Mouse (Mus musculus) heart, embryonic 16.5 days (tissue): Measurements from ENCODE around the gene Leng9. TPM values are rescaled to one million over a fixed set of nuclear protein-coding genes. Genes with fewer than 3 reads are reported as not detected.

Experiments
- ATAC-seq: fragments of 200-750 bp; cut with Nextera tagmentation; replicated peaks from 2 replicates; pipeline ENCODE4 v1.8.0; 2017; ENCODE audit warnings: moderate number of reproducible peaks; ENCODE audit not compliant: insufficient read depth, low FRiP score; ENCODE audit errors: extremely low read depth
- H3K27ac ChIP-seq: fragments of 300-500 bp; sonication (generic); 2 replicates; pipeline ENCODE4 v1.5.1; 2014; ENCODE audit warnings: mild to moderate bottlenecking, low read length, control low read depth, moderate library complexity
- H3K27me3 ChIP-seq: fragments of 300-500 bp; sonication (generic); 2 replicates; pipeline ENCODE4 v1.6.1; 2014; ENCODE audit warnings: low read length, mixed read lengths; ENCODE audit not compliant: control insufficient read depth, insufficient read depth
- H3K36me3 ChIP-seq: fragments of 300-500 bp; sonication (generic); 2 replicates; pipeline ENCODE4 v1.6.1; 2014; ENCODE audit not compliant: control insufficient read depth, insufficient read depth
- H3K4me1 ChIP-seq: fragments of 300-500 bp; sonication (generic); 2 replicates; pipeline ENCODE4 v1.6.1; 2014; ENCODE audit warnings: low read length, mixed read lengths; ENCODE audit not compliant: control insufficient read depth, insufficient read depth
- H3K4me2 ChIP-seq: fragments of 300-500 bp; sonication (generic); 2 replicates; pipeline ENCODE4 v1.6.1; 2014; ENCODE audit warnings: low read depth, mild to moderate bottlenecking, control low read depth, low read length
- H3K4me3 ChIP-seq: fragments of 300-500 bp; sonication (generic); 2 replicates; pipeline ENCODE4 v1.5.1; 2014; ENCODE audit warnings: mild to moderate bottlenecking, control low read depth, low read length
- H3K9ac ChIP-seq: fragments of 300-500 bp; sonication (generic); 2 replicates; pipeline ENCODE4 v1.6.1; 2014; ENCODE audit warnings: low read length, control low read depth
- H3K9me3 ChIP-seq: fragments of 300-500 bp; sonication (generic); replicated peaks from 2 replicates; pipeline ENCODE4 v1.6.1; 2016; ENCODE audit warnings: low read length; ENCODE audit not compliant: control insufficient read depth
- WGBS: fragments of 180-500 bp; shearing (Covaris S2); extraction: QIAGEN DNeasy Blood & Tissue Kit; methylation state at CpG from one replicate; pipeline ENCODE4 v1.1.7; 2014; 5-methylcytosine and 5-hydroxymethylcytosine counted together
- polyA plus RNA-seq: library from polyadenylated mRNA; unstranded; fragments of >200 nt; fragmentation: Nextera tagmentation; extraction: Ambion mirVana; gene quantifications from 2 replicates; pipeline ENCODE4 v1.2.1, GENCODE M21; 2015

Gene Leng9
- polyA plus RNA-seq, 1 experiment from 2014 or later: 3.2 TPM

DNA sequence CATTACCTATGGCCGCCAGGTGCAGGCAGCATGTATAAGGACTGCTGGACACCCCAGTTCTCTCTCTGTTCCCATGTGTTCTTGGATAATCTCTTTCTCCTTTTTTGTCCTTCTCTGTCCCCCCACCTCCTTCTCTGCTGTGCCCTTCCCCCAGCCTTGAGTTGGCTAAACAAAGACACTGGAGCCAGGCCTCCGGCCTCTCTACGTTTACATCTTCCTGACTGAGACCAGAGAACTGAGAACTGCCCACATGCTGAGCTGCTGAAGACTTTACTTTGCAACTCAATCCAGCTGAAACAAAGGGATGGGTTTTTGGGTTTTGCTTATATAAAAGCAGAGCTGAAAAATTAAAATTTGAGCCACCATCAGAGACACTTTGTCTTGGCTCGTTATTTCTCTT, 4.8 kb upstream of the Leng9 start:
- WGBS: 39% methylated on average over 4 of the region's 4 CpGs
- ATAC-seq: no peak
- no peak overlapping the region for H3K4me2 ChIP-seq

DNA sequence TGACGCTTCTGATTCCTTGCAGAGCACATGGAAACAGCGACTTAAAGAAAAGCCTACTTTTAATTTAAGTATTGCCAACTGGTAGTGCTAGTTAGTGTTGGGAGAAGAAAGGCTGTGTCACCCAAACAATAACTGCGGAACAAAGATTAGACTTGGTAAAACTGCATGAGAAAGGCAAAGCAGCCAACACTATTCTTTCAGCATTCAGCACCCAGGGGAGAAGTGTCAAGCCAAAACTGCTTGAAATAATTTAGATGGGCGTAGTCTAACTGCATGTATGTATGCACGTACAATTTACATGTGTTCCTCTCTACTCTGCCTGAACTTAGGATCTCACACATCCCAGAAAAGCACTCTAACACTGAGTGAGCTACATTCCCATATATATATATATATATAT, 4.2 kb upstream of the Leng9 start:
- Histone ChIP-seq H3K4me2 (no peak overlapping the region), H3K4me3 (no peak overlapping the region), H3K4me1 (peaks cover 16% of the 10 kb centered on the region), H3K27ac (no peak overlapping the region), H3K27me3 (peaks cover 3% of the 10 kb centered on the region), H3K36me3 (no peaks in the 10 kb centered on the region), H3K9me3 (no peaks in the 10 kb centered on the region), H3K9ac (no peak overlapping the region)
- 77% methylated on average over 5 of the region's 5 CpGs for WGBS
- no peak for ATAC-seq

More for the DNA sequence above, 4.8 kb upstream of the Leng9 start:
- H3K9me3 ChIP-seq: no peaks in the 10 kb centered on the region
- no peak overlapping the region for H3K27ac ChIP-seq
- H3K9ac ChIP-seq: no peak overlapping the region
- H3K27me3 ChIP-seq: peaks cover 3% of the 10 kb centered on the region
- H3K4me3 ChIP-seq: no peak overlapping the region
- H3K4me1 ChIP-seq: peaks cover 16% of the 10 kb centered on the region
- no peaks in the 10 kb centered on the region for H3K36me3 ChIP-seq

DNA sequence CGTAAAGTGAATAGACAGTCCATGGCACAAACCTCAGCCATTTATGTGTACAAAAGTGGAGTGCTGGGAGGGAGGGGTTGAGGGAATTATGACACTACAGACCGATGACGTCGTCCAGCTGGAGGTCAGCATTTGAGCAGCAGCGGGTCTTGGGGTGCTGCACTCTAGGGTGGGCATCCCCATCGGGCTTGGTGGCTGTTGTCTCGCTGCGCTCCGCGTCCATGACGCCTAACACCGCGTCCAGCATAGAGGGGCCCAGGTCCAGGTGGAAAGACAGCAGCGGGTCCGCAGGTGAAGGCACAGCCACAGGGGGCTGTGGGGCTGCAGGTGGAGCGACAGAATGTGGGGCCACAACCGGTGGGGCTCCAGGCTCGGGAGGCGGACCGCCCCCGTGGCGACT, 1.1 kb upstream of the Leng9 start:
- H3K9ac ChIP-seq: 0 out of 2 replicates have a peak overlapping the region, but pooled peaks have one; percentile 5
- no peaks in the 10 kb centered on the region for H3K9me3 ChIP-seq
- no peak for ATAC-seq
- peak overlapping the region; percentile 83 for H3K4me2 ChIP-seq
- peaks cover 12% of the 10 kb centered on the region for H3K36me3 ChIP-seq
- no peak overlapping the region for H3K27ac ChIP-seq
- H3K27me3 ChIP-seq: peaks cover 3% of the 10 kb centered on the region
- peaks cover 24% of the 10 kb centered on the region for H3K4me1 ChIP-seq
- WGBS: 21% methylated on average over 21 of the region's 22 CpGs
- H3K4me3 ChIP-seq: peak overlapping the region; percentile 85

DNA sequence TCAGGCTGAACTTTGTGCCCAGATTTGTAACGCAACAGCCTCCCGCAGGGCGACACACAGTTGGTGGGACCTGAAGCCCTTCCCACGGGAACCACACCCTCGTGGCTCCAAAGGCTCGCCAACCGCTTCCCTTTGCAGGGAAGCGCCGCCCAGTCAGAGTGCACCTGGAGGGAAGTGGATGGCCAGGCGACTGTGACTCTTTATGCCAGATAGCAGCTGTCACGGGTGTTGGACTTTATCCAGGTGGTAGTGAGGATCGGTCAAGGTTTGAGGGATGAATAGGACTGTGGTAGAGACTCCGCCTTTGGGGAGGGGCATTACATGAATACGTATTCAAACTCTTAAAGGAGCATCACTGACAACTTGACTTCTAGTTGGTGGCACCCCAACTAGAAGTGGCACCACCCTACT, 642 bp upstream of the Leng9 start:
- Histone ChIP-seq H3K27me3 (peaks cover 3% of the 10 kb centered on the region), H3K9ac (peak overlapping the region; percentile 34; the same call in 1 of the 2 replicates), H3K36me3 (peaks cover 16% of the 10 kb centered on the region), H3K9me3 (no peaks in the 10 kb centered on the region), H3K27ac (no peak overlapping the region), H3K4me3 (peak overlapping the region; percentile 85), H3K4me2 (peak overlapping the region; percentile 83), H3K4me1 (peaks cover 24% of the 10 kb centered on the region)
- 13% methylated on average over 14 of the region's 14 CpGs for WGBS
- no peak for ATAC-seq

DNA sequence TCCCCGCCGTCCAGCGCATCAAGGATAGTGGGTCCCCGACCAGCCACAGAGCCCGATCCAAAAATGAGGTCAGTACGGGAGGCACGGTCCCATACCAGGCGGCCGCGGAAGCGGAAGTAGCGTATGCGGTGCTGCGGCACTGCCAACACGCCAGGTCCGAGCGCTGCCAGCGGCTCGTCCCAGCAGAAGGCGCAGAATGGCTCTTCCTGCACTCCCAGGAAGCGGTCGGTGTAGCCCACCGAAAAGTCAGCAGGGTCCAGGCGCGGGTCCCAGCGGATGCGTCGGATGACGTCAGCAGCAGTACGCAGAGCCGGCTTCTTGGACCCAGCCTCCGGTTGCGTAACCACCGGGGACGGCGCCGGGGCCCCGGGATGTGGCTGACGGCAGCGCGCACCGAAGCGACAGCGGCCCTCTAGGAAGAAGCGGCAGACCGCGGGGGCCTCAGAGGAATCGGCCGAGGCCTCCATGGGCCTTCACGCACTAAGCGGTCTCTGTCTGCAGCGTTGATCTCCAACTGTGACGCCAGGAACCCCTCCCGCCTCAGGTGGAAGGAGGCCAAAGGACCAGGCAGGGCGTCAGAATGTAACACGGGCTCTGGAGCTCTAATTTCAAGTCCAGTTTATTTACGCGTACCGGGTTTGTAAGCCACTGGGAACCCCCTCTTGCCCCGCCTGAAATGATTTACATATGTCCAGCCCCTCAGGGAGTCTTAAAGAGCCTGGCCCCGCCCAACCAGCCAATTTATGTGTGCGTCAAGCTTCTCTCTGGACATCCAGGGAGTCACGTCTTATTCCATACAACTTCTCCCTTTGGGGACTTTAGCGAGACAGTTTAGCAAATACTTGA, 742 bp downstream of the Leng9 start:
- ATAC-seq: peak; percentile 73
- under 1% methylated on average over 64 of the region's 64 CpGs for WGBS
- H3K9ac ChIP-seq: peak overlapping the region; percentile 92

DNA sequence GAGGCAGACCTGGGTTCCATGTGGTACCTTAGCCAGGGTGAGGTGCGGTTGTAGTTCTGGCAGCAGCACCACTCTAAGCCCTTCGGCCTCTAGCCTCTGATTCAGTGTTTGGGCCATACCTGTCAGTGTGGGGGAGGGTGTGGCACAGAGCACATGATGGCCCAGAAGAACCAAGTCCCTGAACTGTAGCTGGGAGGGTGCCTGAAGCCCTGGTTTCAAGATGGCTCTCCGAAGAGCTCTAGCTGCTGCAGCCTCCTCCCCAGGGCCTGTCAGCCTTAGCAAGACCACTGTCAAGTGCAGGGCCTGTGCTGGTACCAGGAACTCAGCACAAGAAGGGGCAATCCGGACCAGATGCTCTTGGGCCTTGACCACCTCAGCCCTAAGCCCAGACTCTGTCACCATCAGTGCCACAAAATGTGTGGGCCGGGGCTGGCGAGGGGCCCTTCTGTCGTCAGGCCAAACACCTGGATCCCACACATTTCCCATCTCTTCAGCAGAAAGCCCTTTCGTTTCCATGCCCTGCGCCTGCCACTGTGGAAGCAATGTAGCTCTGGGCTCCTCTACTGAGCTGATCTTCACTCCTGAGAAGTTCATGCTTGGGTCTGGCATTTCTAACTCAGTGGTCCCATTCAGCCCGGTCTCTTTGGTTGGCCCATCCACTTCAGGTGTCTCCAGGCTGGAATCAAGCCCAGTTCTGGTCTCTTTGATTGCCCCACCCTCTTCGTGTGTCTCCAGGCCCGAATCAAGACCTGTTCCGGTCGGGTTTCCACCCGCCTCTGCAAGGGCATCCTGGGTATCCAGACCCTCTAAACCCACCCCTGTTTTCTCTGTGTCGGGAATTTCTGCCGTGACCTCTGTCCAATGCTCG, 1.6 kb downstream of the Leng9 start:
- peak; percentile 8; the same call in 1 of the 2 replicates for ATAC-seq
- peak overlapping the region; percentile 92 for H3K9ac ChIP-seq

More for the DNA sequence above, 742 bp downstream of the Leng9 start:
- peaks cover 24% of the 10 kb centered on the region for H3K4me1 ChIP-seq
- peaks cover 30% of the 10 kb centered on the region for H3K36me3 ChIP-seq
- peak overlapping the region; percentile 96 for H3K27ac ChIP-seq
- H3K4me2 ChIP-seq: peak overlapping the region; percentile 83
- no peaks in the 10 kb centered on the region for H3K9me3 ChIP-seq
- H3K27me3 ChIP-seq: peaks cover 3% of the 10 kb centered on the region
- peak overlapping the region; percentile 85 for H3K4me3 ChIP-seq

DNA sequence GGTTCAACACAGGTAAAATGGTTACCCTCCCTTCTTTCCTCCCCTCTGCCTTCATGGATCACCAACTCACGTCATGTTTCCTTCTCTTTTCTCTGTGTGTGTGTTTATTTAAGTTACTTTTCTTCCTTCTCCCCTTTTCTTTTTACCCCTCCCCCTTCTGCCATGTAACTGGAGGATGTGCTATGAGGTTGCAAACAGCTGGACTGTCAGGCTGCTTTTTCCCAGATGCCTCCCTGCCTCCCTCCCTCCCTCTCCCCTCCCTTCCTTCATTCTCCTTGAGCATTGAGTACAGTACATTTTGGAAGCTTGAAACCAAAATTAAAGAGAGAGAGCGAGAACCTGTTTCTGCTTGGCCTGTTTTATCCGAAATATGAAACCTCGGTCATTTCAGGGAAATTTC, 2.3 kb downstream of the Leng9 start:
- H3K9me3 ChIP-seq: no peaks in the 10 kb centered on the region
- H3K27me3 ChIP-seq: peaks cover 3% of the 10 kb centered on the region
- peaks cover 46% of the 10 kb centered on the region for H3K36me3 ChIP-seq
- H3K9ac ChIP-seq: no peak overlapping the region
- peaks cover 24% of the 10 kb centered on the region for H3K4me1 ChIP-seq
- H3K4me2 ChIP-seq: no peak overlapping the region
- H3K27ac ChIP-seq: peak overlapping the region; percentile 96; the same call in 1 of the 2 replicates
- ATAC-seq: no peak
- 75% methylated on average over 4 of the region's 4 CpGs for WGBS
- H3K4me3 ChIP-seq: no peak overlapping the region

More for the DNA sequence above, 1.6 kb downstream of the Leng9 start:
- Histone ChIP-seq H3K4me2 (peak overlapping the region; percentile 83), H3K9me3 (no peaks in the 10 kb centered on the region), H3K4me1 (peaks cover 24% of the 10 kb centered on the region), H3K27ac (peak overlapping the region; percentile 96), H3K36me3 (peaks cover 38% of the 10 kb centered on the region), H3K4me3 (peak overlapping the region; percentile 85), H3K27me3 (peaks cover 3% of the 10 kb centered on the region)
- 26% methylated on average over 18 of the region's 18 CpGs for WGBS

DNA sequence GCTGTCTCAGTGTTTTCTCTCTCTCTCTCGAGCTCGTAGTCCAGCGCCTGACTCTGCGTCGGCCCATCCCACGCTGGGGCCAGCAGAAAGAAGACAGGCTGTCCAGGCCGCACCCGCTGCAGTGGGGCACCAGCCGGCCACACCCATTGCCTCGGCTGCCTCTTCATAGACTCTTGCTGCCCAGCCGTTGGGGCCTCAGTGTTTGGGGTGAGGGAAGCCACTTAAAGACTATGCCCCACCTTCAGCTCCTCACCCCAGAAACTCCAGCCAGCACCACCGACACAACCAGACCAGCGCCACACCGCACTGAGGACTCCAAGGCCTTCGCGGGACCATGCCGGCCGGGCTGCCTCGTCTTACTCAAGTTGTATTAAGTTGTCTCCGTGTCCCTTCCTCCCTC, 2.8 kb downstream of the Leng9 start:
- H3K36me3 ChIP-seq: peaks cover 50% of the 10 kb centered on the region
- H3K27me3 ChIP-seq: peaks cover 3% of the 10 kb centered on the region
- no peak overlapping the region for H3K4me2 ChIP-seq
- H3K4me1 ChIP-seq: peaks cover 24% of the 10 kb centered on the region
- H3K4me3 ChIP-seq: no peak overlapping the region
- no peak overlapping the region for H3K27ac ChIP-seq
- WGBS: 86% methylated on average over 20 of the region's 20 CpGs
- ATAC-seq: no peak
- no peak overlapping the region for H3K9ac ChIP-seq
- no peaks in the 10 kb centered on the region for H3K9me3 ChIP-seq
